Mouse (Mus musculus) retina, postnatal 7 days (tissue): Measurements from ENCODE around the gene Gm45783.
"Not testable (repeated sequence)": the region's sequence is repeated elsewhere in the genome, so short reads cannot be mapped to it uniquely, and the experiment has no call there.

Experiments used
- DNase-seq: peaks from one replicate; pipeline ENCODE4 v3.0.0-alpha.2; 2012; ENCODE audit warnings: low read depth, low spot score

Gm45783 gene

GRCm38 (mm10) chr7:7374431-7374830 lies at the start of gene Gm45783:
Gene Gm45783, minus strand, starts transcription at chr7:7374573.
- not testable (repeated sequence) for DNase-seq

DNA sequence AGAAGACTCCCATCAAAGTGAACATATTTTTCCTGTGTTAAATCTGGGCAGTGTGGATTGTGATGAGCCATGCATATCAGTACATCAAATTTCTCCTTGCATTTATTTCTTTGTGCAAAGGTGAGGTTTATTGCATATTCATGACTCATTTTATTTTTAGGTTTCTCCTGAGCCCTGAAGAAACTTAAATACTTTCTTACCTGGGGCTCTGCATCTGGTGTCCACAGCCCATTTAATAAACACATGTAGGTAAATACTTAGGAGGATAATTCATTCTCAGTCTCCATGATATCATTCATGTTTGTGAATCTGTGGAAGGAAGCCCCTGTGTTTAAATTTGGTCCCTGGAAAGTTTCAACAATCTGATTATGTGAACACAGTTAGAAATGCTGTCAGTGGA lies 25.2 kb upstream of the Gm45783 start, which contains the start of gene Vmn2r31:
Vmn2r31 (minus strand) TSS at position 101 of the 400 bp plus-strand sequence.
- DNase-seq = not testable (repeated sequence)

- not testable (repeated sequence) for DNase-seq
Observed at GRCm38 (mm10) chr7:7337509-7337908, 36.9 kb downstream of the Gm45783 start, which contains the start of gene Vmn2r30. Gene Vmn2r30, minus strand, starts transcription at chr7:7337609.

DNA sequence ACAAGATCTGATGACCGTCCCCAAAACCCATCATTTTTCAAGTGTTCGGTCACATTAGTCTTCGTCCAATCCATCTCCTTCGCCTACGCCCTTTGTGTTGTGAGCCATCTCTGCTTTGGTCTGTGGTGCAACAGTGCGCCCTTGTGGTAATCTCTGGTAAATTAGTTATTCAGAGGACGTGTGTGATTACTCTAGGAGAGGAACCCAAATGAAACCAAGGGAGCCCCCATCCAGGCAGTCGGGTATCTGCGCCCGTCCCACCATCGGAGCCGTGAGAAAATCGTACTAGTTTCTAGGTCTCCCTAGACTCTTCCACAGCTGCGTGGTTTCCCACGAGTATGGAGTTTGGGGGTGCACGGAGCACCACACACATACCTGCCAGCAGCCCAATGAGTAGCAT lies 78.8 kb downstream of the Gm45783 start:
- DNase-seq = no peak
